ENCODE assay signal across 8 mouse cellular contexts in genomic region chr5:48138849-48139487, GRCm38 (mm10).
A peak's percentile ranks its signal among the peaks of the same experiment; 100 is the strongest.
DNase-seq lines count a peak whose midpoint lies in the region; ATAC-seq and TF ChIP-seq lines count a peak whose summit lies in the region.
"Had no signal": no experiment of that assay in that cellular context is flagged by ENCODE, and none has a peak within 500 bp of the region (broad histone marks: within the 10 kb centered on the region; RNA-seq: fewer than 3 reads in every experiment).

No protein-coding gene starts in this region.

- 28% methylated on average over 8 of the region's 8 CpGs for WGBS in lung, embryonic 14.5 days
- 35% methylated on average over 8 of the region's 8 CpGs for WGBS in kidney, postnatal 0 days
- 36% methylated on average over 8 of the region's 8 CpGs for whole genome bisulfite sequencing in stomach, postnatal 0 days

- TF ChIP-seq EP300 in stomach, postnatal 0 days (optimal IDR thresholded peaks at IDR 0.05) = no peak

- no peak overlapping the region for H3K27ac ChIP-seq in lung, embryonic 14.5 days (ENCODE audit: low read depth)
- H3K27ac ChIP-seq in kidney, postnatal 0 days = no peak overlapping the region
- H3K27ac ChIP-seq in stomach, postnatal 0 days (replicated peaks) = no peak overlapping the region

- no peak overlapping the region for H3K4me3 ChIP-seq in lung, embryonic 14.5 days (ENCODE audit: low read depth, low read length)
- H3K4me3 ChIP-seq in kidney, postnatal 0 days (replicated peaks; ENCODE audit: low read depth, low read length) = no peak overlapping the region
- no peak overlapping the region for H3K4me3 ChIP-seq in stomach, postnatal 0 days (ENCODE audit: low read depth, low read length)

- no peak overlapping the region for H3K4me2 ChIP-seq in lung, embryonic 14.5 days
- no peak overlapping the region for H3K4me2 ChIP-seq in kidney, postnatal 0 days (ENCODE audit: low read length)
- no peak overlapping the region for H3K4me2 ChIP-seq in stomach, postnatal 0 days (replicated peaks; ENCODE audit: low read depth)

- H3K36me3 ChIP-seq in lung, embryonic 14.5 days (ENCODE audit: insufficient read depth) = no peaks in the 10 kb centered on the region
- H3K36me3 ChIP-seq in kidney, postnatal 0 days (ENCODE audit: insufficient read depth, low read length) = no peaks in the 10 kb centered on the region
- H3K36me3 ChIP-seq in stomach, postnatal 0 days (ENCODE audit: control insufficient read depth, insufficient read depth, low read length) = no peaks in the 10 kb centered on the region

- H3K27me3 ChIP-seq in lung, embryonic 14.5 days (ENCODE audit: insufficient read depth, low read length) = no peaks in the 10 kb centered on the region
- H3K27me3 ChIP-seq in kidney, postnatal 0 days (ENCODE audit: insufficient read depth, low read length) = no peaks in the 10 kb centered on the region
- no peaks in the 10 kb centered on the region for H3K27me3 ChIP-seq in stomach, postnatal 0 days (ENCODE audit: control insufficient read depth, insufficient read depth, low read length)

- H3K4me1 ChIP-seq in lung, embryonic 14.5 days (ENCODE audit: insufficient read depth) = no peaks in the 10 kb centered on the region
- no peaks in the 10 kb centered on the region for H3K4me1 ChIP-seq in kidney, postnatal 0 days (replicated peaks; ENCODE audit: insufficient read depth, low read length)
- H3K4me1 ChIP-seq in stomach, postnatal 0 days (replicated peaks; ENCODE audit: control insufficient read depth, insufficient read depth) = no peaks in the 10 kb centered on the region

- TF ChIP-seq CTCF in lung, embryonic 14.5 days (IDR thresholded peaks at IDR 0.05; ENCODE audit: low read depth) = peak; percentile 53
- peak; percentile 66 for TF ChIP-seq CTCF in kidney, postnatal 0 days (IDR thresholded peaks at IDR 0.05; ENCODE audit: low read depth)
- peak; percentile 64 for TF ChIP-seq CTCF in stomach, postnatal 0 days (IDR thresholded peaks at IDR 0.05; ENCODE audit: low read depth)

- peak; percentile 41; the same call in 1 of the 2 replicates for ATAC-seq in lung, embryonic 14.5 days (ENCODE audit: insufficient read depth)
- no peak for ATAC-seq in kidney, postnatal 0 days (replicated peaks; ENCODE audit: low FRiP score, low read depth)
- no peak for ATAC-seq in stomach, postnatal 0 days (ENCODE audit: low FRiP score, low TSS enrichment)

- H3K9me3 ChIP-seq in lung, embryonic 14.5 days (ENCODE audit: low read depth, low read length) = no peaks in the 10 kb centered on the region
- H3K9me3 ChIP-seq in kidney, postnatal 0 days (replicated peaks; ENCODE audit: low read length) = no peaks in the 10 kb centered on the region
- H3K9me3 ChIP-seq in stomach, postnatal 0 days (ENCODE audit: control insufficient read depth, low read length) = no peaks in the 10 kb centered on the region

- DNase-seq in lung, embryonic 14.5 days = peak; percentile 57
- DNase-seq in lung, postnatal 25 days (ENCODE audit: low spot score) = no peak
- DNase-seq in embryo, embryonic 10.5 days (ENCODE audit: low spot score) = peak; percentile 81
- DNase-seq in kidney, postnatal 0 days (ENCODE audit: low spot score) = peak; percentile 64
- no peak for DNase-seq in stomach, postnatal 0 days (ENCODE audit: low spot score)
- DNase-seq in cerebellum, adult 11-12 months = no peak
- no peak for DNase-seq in frontal cortex, postnatal 10 days (ENCODE audit: low spot score in 2 of 2)
- DNase-seq: left cerebral cortex, postnatal 4 days had no signal

- H3K9ac ChIP-seq in lung, embryonic 14.5 days = no peak overlapping the region
- no peak overlapping the region for H3K9ac ChIP-seq in kidney, postnatal 0 days (ENCODE audit: low read depth, low read length)
- H3K9ac ChIP-seq in stomach, postnatal 0 days (ENCODE audit: low read length) = no peak overlapping the region

Comparison
In these comparisons a context has a peak if more than half of its experiments do, and no peak if none do; other contexts are left out.
1. DNase-seq: peak in lung, embryonic 14.5 days (single experiment), embryo, embryonic 10.5 days (single experiment) and kidney, postnatal 0 days (single experiment); none in lung, postnatal 25 days (single experiment), stomach, postnatal 0 days (single experiment), cerebellum, adult 11-12 months (single experiment) and frontal cortex, postnatal 10 days (0 of 2).
2. Peak in every context shown above with its lines, with median percentiles within 50 percentile points of each other: CTCF ChIP-seq.